Mouse (Mus musculus): ENCODE measurements around the gene Dhh.

The Dhh gene

DNA sequence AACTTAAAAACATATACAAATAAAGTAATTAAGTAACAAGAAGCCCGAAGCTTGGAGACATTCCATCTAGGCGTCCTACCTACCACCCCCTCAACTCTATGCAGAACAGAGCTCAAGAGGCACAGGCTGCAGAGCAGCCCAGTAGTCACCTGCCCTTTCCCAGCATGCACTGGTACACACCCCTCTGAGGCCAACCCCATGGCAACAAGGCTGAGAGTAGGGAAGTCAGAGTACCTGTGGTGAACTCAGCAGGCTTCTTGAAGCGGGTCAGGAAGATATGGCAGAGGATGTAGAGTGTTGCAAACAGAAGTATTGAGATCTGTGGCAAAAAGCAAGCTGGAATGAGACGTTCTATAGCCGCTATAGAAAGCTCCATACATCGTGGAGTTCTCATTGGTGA is 16.6 kb upstream of the Dhh start:
- no peak for DNase-seq

DNA sequence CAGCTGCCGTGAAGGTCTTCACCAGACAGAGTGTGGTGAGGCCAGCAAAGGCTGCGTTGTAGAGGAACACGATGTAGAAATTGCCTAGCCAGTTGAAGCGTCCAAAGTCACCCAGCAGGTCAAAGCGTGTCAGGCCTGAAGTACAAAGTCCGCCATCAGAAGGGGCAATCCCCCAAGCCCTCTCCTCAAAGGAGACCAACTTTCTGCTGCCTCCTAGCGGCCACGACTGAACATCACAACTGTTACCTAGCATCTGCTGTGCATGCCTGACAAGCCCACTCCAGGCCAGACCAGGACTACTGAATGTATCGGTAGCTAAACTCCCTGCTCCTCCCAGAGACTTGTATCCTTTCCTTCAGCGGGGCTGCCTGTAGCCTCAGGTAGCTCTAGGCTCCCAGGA is 6.4 kb upstream of the Dhh start:
- peak; percentile 49 for DNase-seq

DNA sequence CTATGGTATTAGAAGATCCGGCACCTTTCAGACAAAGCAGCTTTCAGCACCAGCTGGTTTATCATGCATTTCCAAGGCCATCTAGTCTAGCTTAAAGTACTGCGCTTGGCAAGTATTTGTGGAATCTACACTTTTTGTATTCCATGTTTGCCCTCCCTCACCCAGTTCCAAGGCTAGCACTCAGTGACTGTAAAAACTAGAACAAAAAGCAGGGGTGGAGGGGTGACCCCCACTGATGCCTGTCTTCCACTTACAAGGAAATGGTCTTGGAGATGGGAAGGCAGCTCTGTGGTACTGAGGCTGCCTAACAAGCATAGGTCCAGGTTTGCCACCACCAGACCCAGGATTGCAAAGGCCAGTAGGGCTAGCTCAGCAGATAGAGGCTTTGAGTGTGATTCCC is 4.3 kb upstream of the Dhh start:
- DNase-seq: no peak

DNA sequence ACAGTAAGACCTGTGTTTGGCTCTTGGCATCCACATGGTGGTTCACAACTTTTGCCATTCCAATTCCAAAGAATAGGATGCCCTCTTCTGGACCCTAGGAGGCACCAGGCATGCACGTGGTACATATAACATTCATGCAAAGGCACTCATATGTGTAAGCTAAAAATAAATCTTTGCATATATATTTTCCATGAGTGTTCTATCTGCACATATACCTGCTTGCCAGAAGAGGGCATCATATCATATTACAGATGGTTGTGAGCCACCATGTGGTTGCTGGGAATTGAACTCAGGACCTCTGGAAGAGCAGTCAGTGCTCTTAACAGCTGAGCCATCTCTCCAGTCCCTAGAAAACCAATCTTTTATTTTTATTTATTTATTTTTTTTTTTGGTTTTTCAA is 3.2 kb upstream of the Dhh start:
- no peak for DNase-seq

DNA sequence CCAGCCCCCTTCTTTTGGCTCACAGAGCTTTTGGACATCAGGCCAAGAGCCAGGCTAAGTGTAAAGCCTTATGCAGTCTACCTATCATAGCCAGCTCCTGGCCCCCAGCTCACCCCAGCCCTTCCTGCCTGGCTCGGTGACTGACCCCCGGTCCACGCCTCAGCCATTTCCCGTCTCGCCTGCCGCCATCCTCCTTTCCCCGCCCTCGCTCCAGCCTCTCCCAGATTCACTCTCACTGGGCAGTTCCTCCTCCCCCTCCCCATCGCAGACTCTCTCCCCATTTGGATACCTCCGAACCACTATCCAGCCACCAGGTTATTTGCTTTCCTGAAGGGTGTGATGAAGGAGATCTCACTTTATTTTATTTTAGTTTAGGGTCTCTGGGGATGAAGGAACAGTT is 845 bp downstream of the Dhh start:
- peak; percentile 78 for DNase-seq

DNA sequence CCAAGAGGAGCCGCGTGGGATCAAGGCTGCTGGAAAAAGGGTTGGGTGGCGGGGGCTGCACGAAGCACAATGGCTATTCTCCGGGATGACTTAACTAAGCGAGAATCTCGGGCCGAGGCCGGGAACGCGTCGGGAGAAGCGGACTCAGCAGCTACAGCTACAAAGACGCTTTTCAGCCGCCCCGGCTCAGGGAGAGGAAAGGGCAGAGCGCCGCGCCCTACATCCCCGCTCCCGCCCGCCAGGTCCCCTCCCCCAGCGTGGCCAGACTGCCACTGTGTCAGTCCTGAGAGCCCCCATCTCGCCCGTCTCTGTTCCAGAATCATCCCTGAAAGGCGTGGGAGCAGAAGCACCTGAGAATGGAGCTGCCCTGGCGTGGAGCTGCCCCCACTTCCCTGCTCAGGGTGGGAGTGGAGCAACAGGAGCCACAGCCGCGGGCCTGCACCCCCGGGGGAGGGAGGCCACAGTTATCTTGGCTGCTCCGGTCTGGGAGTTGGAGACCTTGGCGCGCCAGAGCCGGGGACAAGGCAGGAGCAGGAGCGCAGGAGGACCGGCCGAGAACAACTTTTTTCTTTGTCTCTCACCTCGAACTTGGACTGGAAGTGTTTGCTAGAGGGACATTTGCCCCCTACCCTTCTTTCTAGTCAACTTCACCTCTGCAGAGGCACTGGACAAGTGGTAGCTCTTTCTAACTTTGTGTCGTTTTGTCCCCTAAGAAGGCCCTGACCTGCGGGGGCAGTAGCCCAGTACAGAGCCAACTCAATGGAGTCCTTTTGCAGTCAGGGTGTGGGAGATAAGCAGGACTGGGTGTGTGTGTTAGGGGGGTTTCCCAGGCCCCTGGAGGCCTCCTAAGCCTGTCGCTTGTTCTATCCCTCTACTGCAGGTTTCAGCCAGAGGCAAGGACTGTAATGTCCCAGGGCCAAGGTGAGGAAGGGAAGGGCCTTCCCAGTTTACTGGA is 2.4 kb downstream of the Dhh start:
- DNase-seq: peak; percentile 77

DNA sequence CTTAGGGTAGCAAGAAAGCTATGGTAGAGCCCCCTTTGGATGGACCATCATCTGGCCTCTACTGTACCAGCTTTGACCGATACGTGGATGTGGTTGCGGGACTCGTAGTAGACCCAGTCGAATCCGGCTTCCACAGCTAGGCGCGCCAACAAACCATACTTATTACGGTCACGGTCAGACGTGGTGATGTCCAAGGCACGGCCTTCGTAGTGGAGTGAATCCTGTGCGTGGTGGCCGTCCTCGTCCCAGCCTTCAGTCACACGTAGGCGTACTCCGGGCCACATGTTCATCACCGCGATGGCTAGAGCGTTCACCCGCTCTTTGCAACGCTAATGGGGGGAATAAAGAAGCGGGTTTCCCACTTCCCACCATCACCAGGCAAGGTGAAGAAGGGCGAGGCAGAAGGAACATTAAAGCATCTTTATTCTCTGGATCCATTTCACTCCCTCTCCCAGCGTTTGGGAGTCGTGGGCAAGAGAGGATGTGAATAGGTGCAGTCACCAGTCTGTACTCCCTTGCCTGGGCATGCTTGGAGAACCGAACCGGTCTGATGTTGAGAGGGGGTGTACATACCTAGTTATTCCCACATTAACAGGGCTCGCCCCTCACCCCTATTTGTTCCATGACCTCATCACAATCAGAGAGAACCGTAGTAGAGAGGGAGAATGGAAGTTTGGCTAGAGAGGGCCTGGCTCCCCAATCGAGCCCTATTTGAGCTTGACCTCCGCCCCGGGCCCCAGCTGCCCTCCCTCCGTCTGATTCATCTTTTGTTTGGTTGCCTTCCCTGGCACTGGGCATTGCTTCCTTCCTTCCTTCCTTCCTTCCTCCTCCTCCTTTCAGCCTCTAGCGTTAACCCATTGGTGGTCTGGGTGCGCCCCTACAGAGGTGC is 3.4 kb downstream of the Dhh start:
- DNase-seq: peak; percentile 65

DNA sequence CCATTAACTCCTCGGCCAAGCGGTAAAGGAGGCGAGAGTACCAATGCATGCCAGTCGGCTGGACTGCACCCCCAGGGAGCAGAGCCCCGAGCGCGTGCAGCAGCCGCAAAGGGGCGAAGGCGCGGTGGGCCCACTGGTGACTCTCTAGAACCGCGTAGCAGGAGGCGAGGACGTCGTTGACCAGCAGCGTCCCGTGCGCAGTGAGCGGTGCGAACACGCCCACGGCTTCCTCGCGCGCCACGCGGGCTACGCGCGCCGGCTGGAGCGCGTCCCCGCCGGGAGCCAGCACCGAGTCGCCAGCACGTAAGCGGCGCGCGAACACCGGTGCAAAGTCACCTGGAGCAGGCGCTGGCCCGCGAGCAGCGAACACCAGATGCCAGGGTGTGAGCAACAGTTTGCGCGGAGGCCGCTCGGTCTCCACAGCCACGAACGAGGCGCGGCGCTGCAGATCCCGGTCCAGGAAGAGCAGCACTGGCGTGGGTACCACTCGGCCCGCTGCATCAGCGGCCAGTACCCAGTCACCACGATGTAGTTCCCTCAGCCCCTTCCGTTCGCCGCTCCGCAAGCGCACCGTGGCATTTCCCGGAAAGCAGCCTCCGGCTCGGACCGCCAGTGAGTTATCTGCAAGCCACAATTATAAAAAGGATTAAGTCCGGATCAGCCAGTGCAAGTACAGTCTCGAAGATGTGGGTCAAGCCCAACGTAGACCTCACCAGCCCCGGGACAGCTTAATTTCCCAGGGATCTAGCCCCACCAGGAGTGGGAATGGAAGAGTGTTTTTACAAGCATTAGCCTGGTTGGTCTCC is 4.2 kb downstream of the Dhh start, which contains the start of gene Rhebl1:
Gene Rhebl1 (minus strand): TSS at position 601 of the 806 bp plus-strand sequence.
- peak; percentile 47 for DNase-seq

DNA sequence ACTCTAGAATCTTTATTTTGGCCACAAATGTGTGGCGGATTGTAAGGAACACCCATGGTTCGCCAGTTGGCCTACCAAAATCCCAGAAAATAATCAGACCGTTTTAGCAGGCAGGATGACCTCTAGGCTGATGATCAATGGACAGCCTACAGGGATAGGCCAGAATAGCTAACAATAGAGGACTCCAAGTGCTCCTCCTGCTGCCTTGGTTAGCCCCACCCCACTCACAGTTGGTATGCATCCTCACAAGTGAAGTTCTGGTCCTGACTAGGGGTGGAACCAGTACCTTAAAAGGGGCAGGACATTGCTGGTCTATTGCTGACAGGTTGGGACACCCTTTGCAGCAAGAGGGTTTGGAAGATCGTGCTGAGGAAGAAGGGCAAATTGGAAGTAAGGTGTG is 5.3 kb downstream of the Dhh start:
- DNase-seq: no peak

DNA sequence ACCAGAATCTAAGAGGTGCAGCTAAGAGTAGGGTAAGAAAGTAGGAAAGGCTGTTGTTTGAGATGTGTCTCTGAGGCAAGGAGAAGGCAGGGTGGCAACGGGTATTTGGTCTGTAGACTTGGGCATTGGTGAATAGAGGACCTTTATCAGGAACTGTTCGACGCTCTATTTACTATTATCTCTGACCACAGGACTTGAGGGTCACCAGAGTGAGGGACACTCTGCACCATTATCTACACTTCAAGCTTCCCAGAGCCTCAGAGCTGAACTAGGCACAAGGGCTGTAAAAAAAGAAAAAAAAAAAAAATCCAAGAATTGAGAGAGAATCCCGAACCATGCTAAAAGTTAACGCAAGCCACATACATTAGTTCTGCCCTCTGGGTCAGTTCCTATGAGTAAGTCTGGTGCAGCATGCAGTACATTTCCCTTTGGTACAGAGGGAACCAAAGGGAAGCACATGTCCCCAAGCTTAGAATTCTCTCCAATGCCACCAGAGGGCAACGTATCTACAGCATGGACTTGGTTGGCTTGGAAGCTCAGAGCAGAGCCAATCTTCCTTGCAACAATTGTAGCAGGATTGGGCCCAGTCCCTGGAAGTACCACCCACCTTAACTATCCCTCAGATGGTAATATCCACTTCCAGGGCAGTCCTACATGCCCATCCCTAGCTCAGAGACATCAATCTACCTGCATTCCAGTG is 6.3 kb downstream of the Dhh start:
- peak; percentile 88 for DNase-seq

DNA sequence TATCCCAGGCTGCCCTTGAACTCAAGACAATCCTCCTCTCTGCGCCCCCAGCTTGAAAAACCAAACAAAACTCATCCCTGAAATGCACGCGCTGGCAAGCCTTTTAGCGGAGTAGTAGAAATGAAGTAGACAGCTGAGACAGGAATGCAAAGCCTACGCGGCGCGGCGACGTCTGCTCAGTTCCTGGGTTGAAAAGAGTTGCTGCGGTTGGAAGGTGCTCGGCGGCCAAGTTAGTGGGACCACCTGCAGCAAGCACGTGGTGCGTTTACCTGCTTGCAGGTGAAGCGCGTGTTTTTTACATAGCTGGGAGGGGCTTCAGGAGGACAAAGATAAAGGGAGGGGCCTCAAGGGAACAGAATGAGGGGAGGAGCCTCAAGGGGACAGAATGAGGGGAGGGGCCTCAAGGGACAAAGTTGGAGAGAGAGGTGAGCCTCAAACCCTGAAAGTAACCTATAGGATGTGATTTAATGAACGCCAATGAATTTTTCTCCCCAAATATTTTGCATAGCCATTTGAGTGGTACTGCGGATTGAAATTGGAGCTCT is 7.1 kb downstream of the Dhh start:
- no peak for DNase-seq

DNA sequence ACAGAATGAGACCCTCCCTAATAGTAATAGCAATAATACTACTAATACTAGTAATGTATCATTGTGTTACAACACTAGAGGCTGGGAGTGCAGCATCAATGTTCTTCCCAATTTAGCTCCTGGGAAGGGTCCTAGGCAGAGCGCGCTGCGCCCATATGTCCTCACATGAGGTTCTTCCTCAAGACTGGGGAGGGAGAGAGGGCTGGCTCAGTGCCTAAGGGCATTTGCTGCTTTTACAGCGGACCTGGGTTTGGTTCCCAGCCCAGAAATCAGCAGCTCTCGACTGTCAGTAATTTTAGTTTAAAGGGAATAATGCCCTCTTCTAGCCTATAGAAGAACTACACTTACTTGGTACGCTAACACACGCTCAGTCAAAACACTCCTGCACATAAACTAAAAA is 10.8 kb downstream of the Dhh start:
- no peak for DNase-seq

DNA sequence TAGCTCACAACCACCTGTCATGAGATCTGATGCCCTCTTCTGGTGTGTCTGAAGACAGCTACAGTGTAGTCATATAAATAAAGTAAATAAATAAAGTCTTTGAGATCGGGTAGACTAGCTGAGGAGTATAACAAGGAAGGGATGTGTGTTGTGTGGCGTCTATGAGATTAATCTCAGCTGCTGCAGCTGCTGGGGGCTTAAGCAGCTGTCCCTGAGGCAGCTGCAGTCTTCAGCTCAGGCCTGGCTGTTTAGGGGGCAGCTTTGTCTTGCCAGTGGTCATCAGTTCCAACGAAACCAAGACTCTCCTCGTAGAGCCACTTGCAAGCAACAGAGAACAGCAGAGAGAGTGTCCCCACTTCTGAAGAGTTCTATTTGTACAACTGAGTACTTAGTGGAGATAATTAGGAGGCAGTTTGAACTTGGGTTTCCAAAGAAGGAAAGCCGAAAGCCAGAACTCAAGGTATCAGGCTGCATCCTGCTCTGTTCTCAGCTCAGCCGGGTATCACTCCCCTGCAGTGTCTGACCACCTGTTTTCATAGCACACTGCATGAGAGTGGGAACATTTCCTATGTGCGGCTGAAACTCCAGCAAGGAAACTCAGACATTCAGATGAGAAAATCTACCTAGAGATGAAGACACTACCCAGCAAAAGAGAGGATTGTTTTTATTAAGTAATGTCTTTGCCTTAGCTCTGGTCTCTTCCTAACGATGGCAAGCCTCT is 11.5 kb downstream of the Dhh start:
- DNase-seq: no peak

DNA sequence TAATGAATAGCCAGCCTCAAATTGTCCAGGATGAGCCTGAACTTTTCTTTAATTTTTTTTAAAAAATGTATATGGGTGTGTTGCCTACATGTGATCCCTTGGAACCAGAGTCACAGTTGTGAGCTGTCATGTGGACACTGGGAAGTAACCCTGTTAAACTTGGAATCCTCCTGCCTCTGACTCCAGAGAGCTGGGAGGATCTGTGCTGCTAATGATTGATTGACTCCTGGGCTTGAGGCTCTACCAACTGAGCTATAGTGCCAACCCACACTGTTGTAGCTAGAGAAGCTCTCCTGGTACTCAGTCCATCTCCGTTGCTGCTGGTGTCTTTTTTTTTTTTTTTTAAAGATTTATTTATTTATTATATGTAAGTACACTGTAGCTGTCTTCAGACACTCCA is 14.2 kb downstream of the Dhh start:
- no peak for DNase-seq

DNA sequence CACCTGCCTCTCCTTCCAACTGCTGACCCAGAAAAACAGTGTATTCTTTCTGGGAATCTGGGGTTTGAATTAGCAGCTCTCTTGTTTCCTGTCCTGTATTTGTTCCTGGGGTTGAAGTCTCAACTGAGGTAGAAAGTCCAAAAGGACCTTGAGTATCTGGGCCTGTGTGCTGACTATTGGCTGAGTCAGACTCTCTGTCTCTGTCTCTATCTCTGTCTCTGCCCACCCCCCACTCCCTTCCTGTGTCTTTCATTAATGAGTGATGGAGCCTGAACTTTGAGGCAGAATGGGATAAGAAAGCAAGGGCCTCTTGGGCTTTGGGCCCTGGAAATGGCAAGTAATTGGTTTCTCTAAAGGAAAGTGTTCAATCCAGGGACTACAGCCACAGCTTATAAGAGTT is 14.7 kb downstream of the Dhh start:
- DNase-seq: no peak

DNA sequence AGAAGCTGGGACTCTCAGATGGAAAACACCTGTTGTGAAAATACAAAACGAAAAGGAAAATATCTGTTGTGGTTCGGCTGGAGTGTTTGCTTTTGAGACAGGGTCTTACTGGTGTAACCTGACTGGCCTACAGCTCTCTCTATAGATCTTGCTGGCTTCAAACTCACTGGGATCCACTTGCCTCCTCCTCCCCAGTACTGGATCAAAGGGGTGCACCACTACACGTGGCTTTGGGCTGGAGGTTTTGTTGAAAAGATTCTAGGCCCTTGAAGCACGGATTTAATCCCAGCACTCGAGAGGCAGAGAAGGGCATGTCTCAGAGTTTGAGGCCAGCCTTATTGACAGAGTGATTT is 16.7 kb downstream of the Dhh start:
- no peak for DNase-seq

DNA sequence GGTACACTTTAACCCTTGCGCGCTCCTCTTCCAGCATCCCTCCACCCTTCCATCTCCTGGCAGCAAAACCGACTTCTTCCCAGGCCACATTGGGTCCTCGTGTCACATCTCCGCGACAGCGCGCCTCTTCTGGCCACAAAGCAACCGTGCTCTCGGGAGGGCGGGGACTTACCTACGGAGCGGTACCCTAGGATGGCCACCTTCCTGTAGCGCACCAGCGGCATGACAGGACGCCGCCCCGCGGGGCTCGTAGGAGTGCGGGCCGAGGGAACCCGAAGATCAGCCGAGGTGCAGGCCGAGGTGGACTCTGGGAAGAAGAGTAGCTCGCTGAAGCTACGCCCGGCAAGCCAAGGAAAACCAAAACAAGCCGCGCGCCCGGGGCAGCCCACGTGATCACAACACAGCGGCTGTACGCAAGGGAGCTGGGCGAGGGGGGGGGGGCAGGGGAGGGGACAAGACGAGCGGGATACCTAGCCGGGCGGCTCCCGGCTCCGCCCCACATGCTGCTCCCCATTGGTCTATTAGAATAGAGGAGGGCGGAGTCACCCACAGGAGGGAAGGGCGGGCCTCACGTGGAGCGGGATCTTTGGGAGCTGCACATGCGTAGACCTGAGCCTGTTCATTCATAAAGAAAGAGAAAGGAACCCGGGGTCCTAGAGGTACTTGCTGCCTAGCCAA is 17.2 kb downstream of the Dhh start:
- peak; percentile 97 for DNase-seq

DNA sequence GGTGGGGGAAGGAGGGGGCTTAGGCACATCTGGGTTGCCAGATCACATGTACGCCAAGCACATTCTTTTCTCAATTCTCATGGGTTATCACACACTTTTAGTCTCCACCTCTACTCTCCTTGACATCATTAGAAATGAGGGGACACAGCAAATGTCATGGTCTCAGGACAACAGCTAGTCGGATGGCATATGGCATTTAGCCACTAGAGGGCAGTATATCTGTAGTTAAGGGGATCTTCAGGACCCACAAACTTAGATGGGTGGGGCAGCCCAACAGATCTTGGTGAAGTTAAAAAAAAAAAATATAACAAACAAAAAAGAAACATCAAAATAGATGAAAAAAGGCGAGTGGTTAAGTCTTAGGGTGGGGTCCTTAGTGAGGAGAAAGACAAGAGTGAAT is 21.0 kb downstream of the Dhh start:
- DNase-seq: peak; percentile 87

DNA sequence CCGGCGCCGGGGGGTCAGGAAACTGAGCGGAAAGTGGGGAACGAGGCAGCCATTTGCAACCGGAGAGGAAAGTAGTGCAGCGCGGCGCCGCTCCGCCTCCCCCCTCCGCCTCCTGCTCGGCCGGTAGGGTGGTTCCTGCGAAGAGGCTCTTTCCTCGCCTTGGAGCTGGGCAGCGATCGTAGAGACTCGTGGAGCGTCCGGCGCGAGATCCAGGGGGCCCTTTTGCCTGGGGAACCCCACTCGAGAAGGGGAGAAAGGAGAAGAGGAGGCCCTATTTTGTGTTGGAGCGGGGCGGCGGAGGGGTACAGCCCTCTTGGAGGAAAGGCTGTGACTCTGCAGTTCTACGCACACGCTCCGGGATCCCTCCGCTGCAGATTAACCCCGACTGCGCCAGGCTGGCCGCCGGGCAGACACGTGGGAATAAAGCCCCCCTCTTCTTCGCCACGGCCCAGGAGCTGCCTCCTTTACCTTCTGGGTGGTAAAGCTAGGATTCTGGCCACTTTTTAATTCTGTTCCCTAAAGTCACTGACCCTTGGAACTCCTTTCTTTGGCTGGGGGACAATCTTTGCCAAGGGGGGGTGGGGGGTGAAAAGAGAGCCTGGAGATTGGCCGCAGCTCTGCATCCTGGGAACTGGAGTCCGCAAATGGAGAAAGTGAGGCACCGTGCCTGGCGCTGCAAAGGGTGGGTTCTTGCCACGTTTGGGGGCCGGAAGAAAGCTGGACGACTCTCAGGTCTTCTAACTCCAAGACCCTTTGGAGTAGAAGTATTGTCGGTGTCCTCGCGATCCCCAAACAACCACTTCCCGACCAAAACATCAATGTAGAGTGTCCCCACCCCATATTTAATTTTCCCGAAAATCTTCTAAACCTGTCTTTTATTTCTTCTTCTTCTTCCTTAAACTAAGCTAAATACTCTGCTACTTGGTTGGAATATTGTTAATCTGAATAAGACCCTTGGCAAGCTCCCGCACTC is 26.1 kb downstream of the Dhh start:
- peak; percentile 95 for DNase-seq
